Mouse (Mus musculus): ENCODE measurements around the gene Prkce.

DNA sequence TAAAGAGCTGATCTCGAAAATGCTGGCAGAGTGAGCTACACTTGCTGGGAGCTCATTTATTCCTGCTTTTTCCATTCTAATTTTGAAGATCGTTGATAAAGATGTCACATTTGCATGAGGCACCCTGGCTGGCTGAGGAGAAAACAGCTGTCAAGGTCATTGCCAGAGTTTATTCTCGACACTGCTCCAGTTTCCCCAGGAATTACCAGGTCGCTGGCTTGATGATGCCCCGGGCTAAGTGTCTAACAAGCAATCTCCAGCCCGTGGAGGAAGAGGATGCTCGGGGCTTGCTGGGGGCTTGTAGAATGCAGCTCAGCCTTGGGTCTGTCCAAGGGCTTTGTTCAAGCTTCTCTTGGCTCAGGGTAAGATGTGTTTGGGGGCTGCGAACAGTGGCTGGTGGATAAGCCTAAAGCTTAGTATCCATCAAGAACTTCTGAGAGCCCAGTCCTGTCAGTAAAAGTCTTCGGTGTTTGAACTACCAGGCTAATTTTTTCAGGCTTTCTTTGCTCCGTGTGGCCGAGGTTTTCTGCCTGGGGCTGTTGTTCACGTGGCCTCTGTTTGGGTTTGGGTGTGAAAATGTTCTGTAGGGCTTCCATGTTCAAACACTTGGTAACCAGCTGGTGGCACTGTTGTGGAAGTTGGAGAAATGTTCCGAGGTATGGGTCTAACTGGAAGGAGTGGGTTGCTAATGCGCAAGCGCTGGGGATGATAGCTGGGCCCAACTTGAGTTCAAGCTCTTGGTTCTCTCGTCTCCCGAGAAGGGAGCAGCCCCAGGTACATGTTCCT is 293.3 kb downstream of the Prkce start:
- TF ChIP-seq POLR2A (IDR thresholded peaks at IDR 0.05; ENCODE audit: borderline replicate concordance, control insufficient read depth, low read depth, low read length) (no peak), CTCF (IDR thresholded peaks at IDR 0.05; ENCODE audit: control insufficient read depth, insufficient read depth, low read length) (no peak)

Measured in bone marrow, adult 2 months (tissue).